Comparison of ENCODE assay signal across 18 mouse cellular contexts in genomic region chr2:4551438-4551837, GRCm38 (mm10).
DNase-seq lines count a peak whose midpoint lies in the region; ATAC-seq lines count a peak whose summit lies in the region.
"Had no signal": no experiment of that assay in that cellular context is flagged by ENCODE, and none has a peak within 500 bp of the region (broad histone marks: within the 10 kb centered on the region; RNA-seq: fewer than 3 reads in every experiment).

No protein-coding gene starts in this region.

- H3K27ac ChIP-seq in hindbrain, embryonic 10.5 days = peak overlapping the region; percentile 75
- H3K27ac ChIP-seq in hindbrain, embryonic 14.5 days = no peak overlapping the region
- no peak overlapping the region for H3K27ac ChIP-seq in neural tube, embryonic 11.5 days (ENCODE audit: low read depth, low read length)
- H3K27ac ChIP-seq in limb, embryonic 10.5 days = peak overlapping the region; percentile 22; the same call in 1 of the 2 replicates
- H3K27ac ChIP-seq in stomach, embryonic 16.5 days (ENCODE audit: low read length) = 0 out of 2 replicates have a peak overlapping the region, but pooled peaks have one; percentile 1
- H3K27ac ChIP-seq: liver, embryonic 14.5 days; midbrain, embryonic 12.5 days had no signal

- no peak overlapping the region for H3K4me2 ChIP-seq in hindbrain, embryonic 14.5 days (replicated peaks)
- no peak overlapping the region for H3K4me2 ChIP-seq in neural tube, embryonic 11.5 days (ENCODE audit: low read depth)
- no peak overlapping the region for H3K4me2 ChIP-seq in stomach, embryonic 16.5 days (ENCODE audit: low read depth, low read length)
- H3K4me2 ChIP-seq: heart, embryonic 12.5 days; midbrain, embryonic 12.5 days had no signal

- peaks cover 53% of the 10 kb centered on the region for H3K4me1 ChIP-seq in hindbrain, embryonic 10.5 days (replicated peaks)
- peaks cover 12% of the 10 kb centered on the region for H3K4me1 ChIP-seq in hindbrain, embryonic 14.5 days (replicated peaks; ENCODE audit: control insufficient read depth, insufficient read depth, low read length)
- H3K4me1 ChIP-seq in neural tube, embryonic 11.5 days (ENCODE audit: control insufficient read depth, insufficient read depth, low read length) = peaks cover 13% of the 10 kb centered on the region
- H3K4me1 ChIP-seq in limb, embryonic 10.5 days = peaks cover 78% of the 10 kb centered on the region
- H3K4me1 ChIP-seq in stomach, embryonic 16.5 days (ENCODE audit: control insufficient read depth, insufficient read depth, low read length) = no peaks in the 10 kb centered on the region; the same call in none of the 2 replicates

- ATAC-seq in hindbrain, embryonic 14.5 days (ENCODE audit: low FRiP score) = no peak
- ATAC-seq in neural tube, embryonic 11.5 days (ENCODE audit: insufficient read depth, low FRiP score, low TSS enrichment) = peak; percentile 61; the same call in 1 of the 2 replicates
- no peak for ATAC-seq in stomach, embryonic 16.5 days (ENCODE audit: insufficient read depth, low FRiP score)
- ATAC-seq: activated CD4-positive, CD25-positive, alpha-beta regulatory T cell, adult 4 months; forebrain, embryonic 14.5 days had no signal

- H3K9ac ChIP-seq in hindbrain, embryonic 14.5 days = no peak overlapping the region
- H3K9ac ChIP-seq in neural tube, embryonic 11.5 days (ENCODE audit: low read length) = no peak overlapping the region
- H3K9ac ChIP-seq in stomach, embryonic 16.5 days (ENCODE audit: low read length) = no peak overlapping the region
- H3K9ac ChIP-seq: heart, embryonic 12.5 days; liver, embryonic 14.5 days; midbrain, embryonic 12.5 days had no signal

- DNase-seq in hindbrain, embryonic 10.5 days (ENCODE audit: low spot score) = no peak
- no peak for DNase-seq in hindbrain, embryonic 14.5 days (ENCODE audit: low spot score)
- no peak for DNase-seq in neural tube, embryonic 11.5 days (ENCODE audit: low spot score)
- DNase-seq in neural tube, embryonic 10.5 days (ENCODE audit: extremely low spot score, low spot score) = no peak
- no peak for DNase-seq in limb, embryonic 10.5 days (ENCODE audit: low spot score)
- DNase-seq in embryo, embryonic 10.5 days (ENCODE audit: low spot score) = no peak
- no peak for DNase-seq in left cerebral cortex, adult 18-20 months (ENCODE audit: low spot score in 2 of 2)
- DNase-seq: cerebellum, adult 9-10 months; heart, postnatal 36 days; kidney, adult 18-20 months; lung, postnatal 14 days had no signal

- H3K36me3 ChIP-seq in hindbrain, embryonic 10.5 days = peaks cover 69% of the 10 kb centered on the region
- H3K36me3 ChIP-seq in hindbrain, embryonic 14.5 days (replicated peaks; ENCODE audit: control insufficient read depth, insufficient read depth) = peaks cover 29% of the 10 kb centered on the region
- peaks cover 2% of the 10 kb centered on the region; the same call in 1 of the 2 replicates for H3K36me3 ChIP-seq in neural tube, embryonic 11.5 days (ENCODE audit: control insufficient read depth, insufficient read depth, low read length)
- H3K36me3 ChIP-seq in limb, embryonic 10.5 days = peaks cover 59% of the 10 kb centered on the region
- H3K36me3 ChIP-seq in stomach, embryonic 16.5 days (ENCODE audit: control insufficient read depth, insufficient read depth, low read length) = no peaks in the 10 kb centered on the region

- no peak overlapping the region for H3K4me3 ChIP-seq in hindbrain, embryonic 10.5 days
- no peak overlapping the region for H3K4me3 ChIP-seq in hindbrain, embryonic 14.5 days (replicated peaks; ENCODE audit: low read length)
- H3K4me3 ChIP-seq in neural tube, embryonic 11.5 days (ENCODE audit: low read depth, low read length) = no peak overlapping the region
- no peak overlapping the region for H3K4me3 ChIP-seq in limb, embryonic 10.5 days
- H3K4me3 ChIP-seq in stomach, embryonic 16.5 days (replicated peaks; ENCODE audit: low read length) = no peak overlapping the region
- H3K4me3 ChIP-seq: heart, embryonic 12.5 days; midbrain, embryonic 12.5 days; myocyte had no signal

- H3K27me3 ChIP-seq in hindbrain, embryonic 10.5 days (ENCODE audit: insufficient read depth, poor library complexity, severe bottlenecking) = no peaks in the 10 kb centered on the region
- H3K27me3 ChIP-seq in hindbrain, embryonic 14.5 days (ENCODE audit: control insufficient read depth, insufficient read depth, low read length) = no peaks in the 10 kb centered on the region
- H3K27me3 ChIP-seq in neural tube, embryonic 11.5 days (ENCODE audit: control insufficient read depth, insufficient read depth, low read length) = no peaks in the 10 kb centered on the region
- no peaks in the 10 kb centered on the region for H3K27me3 ChIP-seq in limb, embryonic 10.5 days (ENCODE audit: low read depth, poor library complexity, severe bottlenecking)
- H3K27me3 ChIP-seq in stomach, embryonic 16.5 days (ENCODE audit: control insufficient read depth, insufficient read depth, low read length) = no peaks in the 10 kb centered on the region
- H3K27me3 ChIP-seq: heart, embryonic 12.5 days; midbrain, embryonic 12.5 days had no signal

- peaks cover 6% of the 10 kb centered on the region; the same call in 1 of the 2 replicates for H3K9me3 ChIP-seq in hindbrain, embryonic 10.5 days
- H3K9me3 ChIP-seq in hindbrain, embryonic 14.5 days (ENCODE audit: control insufficient read depth, low read length) = no peaks in the 10 kb centered on the region
- no peaks in the 10 kb centered on the region for H3K9me3 ChIP-seq in neural tube, embryonic 11.5 days (ENCODE audit: control insufficient read depth, low read length)
- H3K9me3 ChIP-seq in limb, embryonic 10.5 days (replicated peaks) = no peaks in the 10 kb centered on the region
- no peaks in the 10 kb centered on the region for H3K9me3 ChIP-seq in stomach, embryonic 16.5 days (replicated peaks; ENCODE audit: control insufficient read depth, low read length)
- H3K9me3 ChIP-seq: heart, embryonic 12.5 days; midbrain, embryonic 12.5 days had no signal

- WGBS in hindbrain, embryonic 10.5 days = 17% methylated on average over 2 of the region's 2 CpGs
- 24% methylated on average over 2 of the region's 2 CpGs for WGBS in hindbrain, embryonic 14.5 days
- 40% methylated on average over 2 of the region's 2 CpGs for WGBS in neural tube, embryonic 11.5 days
- WGBS in limb, embryonic 10.5 days = 57% methylated on average over 2 of the region's 2 CpGs
- WGBS in stomach, embryonic 16.5 days = 25% methylated on average over 2 of the region's 2 CpGs

Comparison
In these comparisons a context has a peak if more than half of its experiments do, and no peak if none do; other contexts are left out.
1. H3K27ac ChIP-seq: peak in hindbrain, embryonic 10.5 days (single experiment), limb, embryonic 10.5 days (single experiment) and stomach, embryonic 16.5 days (single experiment); none in hindbrain, embryonic 14.5 days (single experiment) and neural tube, embryonic 11.5 days (single experiment).